Mouse (Mus musculus) lung, adult 18-20 months (tissue): ENCODE measurements around the gene Eif2b3.

Experiments
- DNase-seq, 2 experiments: peaks; one replicate each; pipeline ENCODE4 v3.0.0; 2022; ENCODE audit warnings: mixed read lengths in 2 of 2

The Eif2b3 gene

DNA sequence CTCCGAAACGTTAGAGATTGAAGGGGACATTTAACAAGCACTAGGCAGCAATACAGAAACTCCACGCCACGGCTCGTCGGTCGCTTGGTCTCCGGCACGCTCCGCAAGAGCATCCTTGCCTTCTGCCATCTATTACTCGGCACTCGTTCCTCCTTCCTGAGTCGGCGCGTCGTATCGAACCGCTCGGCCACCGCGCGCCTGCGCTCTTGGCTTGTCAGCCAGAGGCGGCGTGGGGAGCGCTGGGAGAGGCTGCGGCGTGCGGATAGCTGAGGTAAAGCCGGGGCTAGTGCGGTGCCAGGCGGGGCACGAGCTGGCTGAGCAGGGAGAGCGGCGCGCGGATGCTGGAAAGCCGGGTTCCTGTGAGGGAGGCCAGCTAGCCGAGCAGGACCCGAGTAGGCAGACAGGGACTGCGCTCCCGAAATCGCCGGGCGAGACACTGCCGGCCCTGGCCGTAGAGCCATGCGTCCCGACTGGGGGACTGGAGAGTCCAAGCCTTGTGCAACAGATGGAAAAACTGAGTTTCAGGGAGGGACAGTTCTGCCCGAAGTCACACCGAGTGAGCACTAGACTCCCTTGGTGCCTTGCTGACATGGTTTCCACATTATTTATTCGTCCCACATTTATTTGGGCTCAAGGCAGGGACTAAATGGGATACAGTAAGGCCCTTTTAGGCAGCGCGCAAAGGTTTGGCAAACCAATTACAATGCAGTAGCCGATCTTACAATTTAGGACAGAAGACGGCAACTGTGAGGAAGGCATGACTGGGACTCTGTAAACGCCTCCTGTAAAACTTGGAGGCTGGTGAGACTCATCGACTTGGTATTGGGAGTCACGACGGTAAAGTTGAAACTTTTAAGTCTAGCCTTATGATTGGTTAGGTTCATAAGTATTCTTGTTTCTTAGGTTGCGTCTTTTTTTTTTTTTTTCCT lies at the start of gene Eif2b3:
TSS of gene Eif2b3 (plus strand) at position 197 of the 929 bp plus-strand sequence.
- DNase-seq: peak; percentile 89 to 90

DNA sequence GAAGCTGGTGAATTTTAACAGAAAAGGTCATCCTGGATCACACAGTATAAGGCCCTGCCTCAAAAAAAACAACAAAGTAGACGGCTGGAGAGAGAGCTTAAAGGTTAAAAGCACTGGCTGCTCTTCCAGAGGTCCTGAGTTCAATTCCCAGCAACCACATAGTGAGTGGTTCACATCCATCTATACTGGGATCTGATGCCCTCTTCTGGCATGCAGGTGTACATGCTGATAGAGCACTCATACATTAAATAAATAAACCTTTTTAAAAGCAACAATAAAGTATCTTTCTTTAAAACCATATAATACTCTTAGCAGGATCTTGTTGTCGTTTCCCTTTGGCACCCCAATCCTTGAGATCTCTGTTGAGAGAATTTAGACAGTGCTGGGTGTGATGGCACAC lies 42.7 kb upstream of the Eif2b3 start:
- no peak for DNase-seq

DNA sequence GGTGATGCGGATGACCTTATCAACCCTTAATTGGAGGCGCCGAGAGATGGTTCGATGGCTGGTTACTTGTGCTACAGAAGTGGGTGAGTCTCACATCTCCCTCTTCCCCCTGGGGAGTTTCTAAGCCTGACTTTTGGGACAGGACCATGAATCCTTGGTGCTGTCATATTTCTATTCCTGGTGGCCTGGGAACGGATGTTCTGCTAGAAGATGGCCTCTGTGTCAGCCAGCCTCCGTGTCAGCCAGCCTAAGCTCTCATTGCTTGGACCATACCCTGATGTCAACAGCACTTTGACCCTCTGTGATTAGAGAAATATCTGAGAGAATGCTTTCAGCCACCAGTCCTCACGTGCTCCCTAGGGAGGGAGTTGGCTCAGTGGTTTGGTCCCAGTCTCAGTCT lies 33.5 kb upstream of the Eif2b3 start:
- DNase-seq: no peak

DNA sequence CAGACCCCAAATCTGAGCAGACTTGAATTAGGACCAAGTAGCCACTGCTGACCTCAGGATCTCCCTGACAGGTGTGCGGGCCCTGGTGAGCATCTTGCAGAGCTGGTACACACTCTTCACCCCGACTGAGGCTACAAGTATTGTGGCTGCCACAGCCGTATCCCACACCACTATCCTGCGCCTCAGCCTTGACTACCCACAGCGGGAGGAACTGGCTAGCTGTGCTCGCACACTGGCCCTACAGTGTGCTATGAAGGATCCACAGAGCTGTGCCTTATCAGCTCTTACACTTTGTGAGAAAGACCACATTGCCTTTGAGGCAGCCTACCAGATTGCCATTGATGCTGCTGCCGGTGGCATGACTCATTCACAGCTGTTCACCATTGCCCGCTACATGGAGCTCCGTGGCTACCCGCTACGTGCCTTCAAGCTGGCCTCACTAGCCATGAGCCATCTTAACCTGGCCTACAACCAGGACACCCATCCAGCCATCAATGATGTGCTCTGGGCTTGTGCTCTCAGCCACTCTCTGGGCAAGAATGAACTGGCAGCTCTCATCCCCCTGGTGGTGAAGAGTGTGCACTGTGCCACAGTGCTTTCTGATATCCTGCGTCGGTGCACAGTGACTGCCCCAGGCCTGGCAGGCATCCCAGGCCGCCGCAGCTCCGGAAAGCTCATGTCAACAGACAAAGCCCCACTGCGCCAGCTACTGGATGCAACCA lies 32.6 kb upstream of the Eif2b3 start:
- peak; percentile 76 to 82 for DNase-seq

- no peak for DNase-seq
Observed at GRCm38 (mm10) chr4:116987122-116987456, 32.1 kb upstream of the Eif2b3 start.

- no peak for DNase-seq
Observed at GRCm38 (mm10) chr4:116989731-116990130, 29.5 kb upstream of the Eif2b3 start.

GRCm38 (mm10) chr4:116991366-116991765 lies 27.8 kb upstream of the Eif2b3 start:
- peak; percentile 69 to 79 for DNase-seq

DNA sequence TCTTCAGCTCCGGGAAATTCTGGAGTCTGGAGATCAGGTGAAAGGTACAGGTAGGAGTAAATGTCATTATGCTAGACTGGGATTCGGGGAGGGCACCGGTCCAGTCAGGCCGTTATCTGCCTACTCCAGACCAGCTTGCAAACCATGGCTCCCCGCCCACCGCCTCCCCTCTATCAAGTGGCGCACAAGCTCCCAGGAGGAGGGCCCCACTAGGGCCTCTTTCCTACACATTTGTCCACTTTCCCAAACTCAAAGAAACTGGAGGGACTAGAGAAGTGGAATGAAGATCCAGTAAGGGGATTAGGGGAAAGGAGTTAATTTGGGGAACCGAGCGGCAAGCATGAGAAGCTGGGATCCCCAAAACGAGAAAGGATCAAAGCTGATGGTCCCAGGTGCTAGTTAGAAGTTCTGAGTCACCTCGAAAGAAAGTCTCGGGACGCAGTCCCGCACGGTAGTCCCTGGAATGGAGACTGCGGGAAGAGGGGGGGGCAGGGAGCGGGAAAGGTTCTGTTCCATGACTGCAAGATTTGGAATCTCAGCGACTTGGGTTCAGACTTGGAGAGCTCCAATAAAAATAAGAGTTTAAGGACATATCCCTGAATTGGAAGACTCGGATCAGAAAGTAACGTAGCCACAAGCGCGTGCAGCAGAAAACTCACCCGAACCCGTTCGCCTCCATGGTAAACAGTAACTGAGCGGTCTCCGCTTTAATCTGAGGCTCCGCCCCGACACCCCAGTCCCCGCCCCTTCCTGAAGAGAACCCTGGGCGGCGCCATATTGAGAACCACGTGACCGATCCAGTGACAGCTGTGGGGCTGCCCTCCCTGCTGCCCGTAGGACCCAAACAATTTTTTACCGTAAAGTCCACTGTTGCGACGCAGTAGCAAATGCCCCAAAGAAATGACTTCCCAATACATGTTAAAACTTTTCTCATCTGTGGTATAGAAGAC lies 25.3 kb upstream of the Eif2b3 start, which contains the start of gene Urod:
TSS of gene Urod (minus strand) at position 742 of the 950 bp plus-strand sequence.
- DNase-seq: peak; percentile 96 to 97

GRCm38 (mm10) chr4:116995131-116995797 lies 23.9 kb upstream of the Eif2b3 start, which contains the start of gene Hectd3:
TSS of gene Hectd3 (plus strand) at chr4:116995317.
- peak; percentile 56 to 65 for DNase-seq

DNA sequence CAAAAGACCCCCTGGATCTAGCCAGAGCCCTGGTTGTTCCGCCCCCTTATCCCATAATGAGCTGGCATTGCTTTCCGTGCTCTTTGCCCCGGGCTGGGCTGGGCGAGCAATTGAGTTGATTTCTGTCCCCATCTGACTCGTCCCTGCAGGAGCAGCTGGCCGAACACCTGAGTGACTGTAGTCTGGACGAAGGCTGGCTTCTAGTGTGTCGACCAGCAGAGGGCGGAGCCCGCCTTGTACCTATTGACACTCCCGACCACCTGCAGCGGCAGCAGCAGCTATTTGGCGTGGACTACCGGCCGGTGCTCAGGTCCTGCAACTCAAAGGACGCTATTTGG lies 23.4 kb upstream of the Eif2b3 start:
- peak; percentile 55 to 64 for DNase-seq

DNA sequence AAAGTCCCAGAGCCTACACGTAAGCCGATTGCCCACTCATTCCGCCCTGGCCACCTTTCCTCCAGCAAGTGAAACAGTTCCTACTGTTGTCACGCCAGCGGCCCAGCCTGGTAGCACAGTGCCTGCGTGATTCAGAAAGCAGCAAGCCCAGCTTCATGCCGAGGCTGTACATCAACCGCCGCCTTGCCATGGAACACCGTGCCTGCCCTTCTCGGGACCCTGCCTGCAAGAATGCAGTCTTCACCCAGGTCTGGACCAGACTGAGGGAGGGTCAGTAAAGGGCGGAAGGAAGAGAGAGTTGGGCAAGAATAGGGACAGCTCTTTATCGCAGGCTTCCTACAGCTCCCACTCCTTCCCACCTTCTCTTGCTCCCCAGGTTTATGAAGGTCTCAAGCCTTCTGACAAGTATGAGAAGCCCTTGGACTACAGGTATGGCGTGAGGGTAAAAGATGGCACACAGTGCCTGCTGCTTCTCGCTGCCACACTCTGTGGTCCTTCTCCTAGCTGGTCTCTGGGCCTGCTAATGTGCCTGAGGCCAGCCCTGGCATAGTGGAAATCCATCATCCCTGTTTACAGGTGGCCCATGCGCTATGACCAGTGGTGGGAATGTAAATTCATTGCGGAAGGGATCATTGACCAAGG lies 19.6 kb upstream of the Eif2b3 start:
- no peak for DNase-seq

DNA sequence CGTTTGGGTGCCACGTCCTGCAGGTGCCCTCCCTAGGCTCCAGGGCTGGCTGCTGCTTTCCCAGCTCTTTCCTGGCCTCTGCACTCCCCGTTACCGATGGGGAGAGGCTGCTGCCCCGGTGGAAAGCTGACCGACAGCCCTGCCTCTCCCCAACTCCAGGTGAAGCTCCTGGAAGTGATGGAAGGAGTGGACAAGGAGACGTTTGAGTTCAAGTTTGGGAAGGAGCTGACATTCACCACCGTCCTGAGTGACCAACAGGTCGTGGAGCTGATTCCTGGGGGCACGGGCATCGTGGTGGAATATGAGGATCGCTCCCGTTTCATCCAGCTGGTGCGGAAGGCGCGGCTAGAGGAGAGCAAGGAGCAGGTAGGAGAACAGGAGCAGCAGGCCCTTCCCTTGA lies 17.2 kb upstream of the Eif2b3 start:
- DNase-seq: no peak

DNA sequence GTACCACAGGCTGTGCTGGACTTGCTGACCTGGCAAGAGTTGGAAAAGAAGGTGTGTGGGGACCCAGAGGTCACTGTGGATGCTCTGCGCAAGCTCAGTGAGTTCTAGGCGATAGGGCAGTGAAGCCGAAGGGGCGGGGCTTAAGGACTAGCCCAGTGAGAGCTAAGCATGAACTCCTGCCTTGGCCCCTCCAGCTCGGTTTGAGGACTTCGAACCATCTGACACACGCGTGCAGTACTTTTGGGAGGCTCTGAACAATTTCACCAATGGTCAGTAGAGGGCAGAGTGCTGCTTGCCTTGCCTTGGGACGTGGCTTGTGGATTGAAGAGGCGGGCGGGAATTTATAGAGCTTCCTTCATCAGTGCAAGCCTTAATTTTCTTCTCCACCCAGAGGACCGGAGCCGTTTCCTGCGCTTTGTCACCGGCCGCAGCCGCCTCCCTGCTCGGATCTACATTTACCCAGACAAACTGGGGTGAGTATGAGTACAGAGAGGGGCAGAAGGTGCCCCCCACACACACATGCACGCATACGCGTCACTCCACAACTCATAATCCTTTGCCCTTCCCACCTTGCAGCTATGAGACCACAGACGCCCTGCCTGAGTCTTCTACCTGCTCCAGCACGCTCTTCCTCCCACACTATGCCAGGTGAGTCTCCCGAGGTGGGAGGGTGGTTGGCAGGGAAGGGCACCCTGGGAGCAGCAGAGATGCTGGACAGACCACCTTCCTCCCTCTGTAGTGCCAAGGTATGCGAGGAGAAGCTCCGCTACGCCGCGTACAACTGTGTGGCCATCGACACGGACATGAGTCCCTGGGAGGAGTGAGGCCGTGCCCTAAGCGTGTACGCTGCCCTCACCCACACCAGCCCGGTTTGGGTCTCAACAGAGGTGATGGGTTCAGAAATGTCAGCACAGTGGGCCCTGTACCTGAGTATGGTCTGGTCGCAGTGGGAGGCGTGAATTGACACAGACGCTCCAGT lies 16.4 kb upstream of the Eif2b3 start:
- peak; percentile 48 to 67 for DNase-seq

DNA sequence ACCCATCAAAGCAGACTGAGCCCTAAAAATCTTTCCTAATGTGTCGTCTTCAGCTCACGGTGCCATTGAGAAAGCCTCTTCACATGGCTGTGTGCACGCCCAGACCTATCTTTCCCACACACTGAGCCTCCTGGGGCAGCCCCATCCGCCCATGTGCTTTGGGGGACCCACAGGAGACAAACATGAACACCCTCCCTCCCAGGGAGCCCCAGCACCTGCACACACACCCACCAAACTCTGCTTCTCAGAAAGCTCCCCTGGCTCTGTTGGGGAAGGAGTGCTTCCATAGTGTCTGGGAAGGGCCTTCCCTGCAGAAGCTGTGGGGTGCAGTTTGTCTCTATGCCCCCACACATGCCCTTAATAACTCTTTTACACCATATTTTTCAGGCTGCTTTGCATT lies 14.6 kb upstream of the Eif2b3 start:
- no peak for DNase-seq

GRCm38 (mm10) chr4:117005611-117006400 lies 13.4 kb upstream of the Eif2b3 start:
- DNase-seq: no peak

DNA sequence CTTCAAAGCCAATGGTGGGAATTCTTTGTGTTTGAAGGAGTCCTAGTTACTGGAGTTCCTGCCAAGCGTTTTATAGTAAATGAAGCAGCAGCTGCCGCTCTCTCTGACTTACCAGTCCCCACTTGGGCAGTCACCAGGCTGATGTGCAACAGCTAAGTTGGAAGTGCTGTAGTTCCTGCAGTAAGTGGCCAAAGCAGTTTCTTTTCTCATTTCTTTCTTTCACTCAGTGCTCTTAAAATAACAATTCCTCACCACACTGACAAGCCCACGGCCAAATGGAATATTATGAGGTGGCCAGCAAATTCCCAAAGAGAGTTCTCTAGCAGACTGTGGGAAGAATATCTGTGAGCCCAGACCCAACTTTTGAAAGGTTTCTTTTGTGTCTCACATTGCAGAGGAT lies 12.1 kb upstream of the Eif2b3 start:
- DNase-seq: no peak

GRCm38 (mm10) chr4:117010231-117010630 lies 9.0 kb upstream of the Eif2b3 start:
- no peak for DNase-seq

GRCm38 (mm10) chr4:117013596-117013995 lies 5.6 kb upstream of the Eif2b3 start:
- no peak for DNase-seq

DNA sequence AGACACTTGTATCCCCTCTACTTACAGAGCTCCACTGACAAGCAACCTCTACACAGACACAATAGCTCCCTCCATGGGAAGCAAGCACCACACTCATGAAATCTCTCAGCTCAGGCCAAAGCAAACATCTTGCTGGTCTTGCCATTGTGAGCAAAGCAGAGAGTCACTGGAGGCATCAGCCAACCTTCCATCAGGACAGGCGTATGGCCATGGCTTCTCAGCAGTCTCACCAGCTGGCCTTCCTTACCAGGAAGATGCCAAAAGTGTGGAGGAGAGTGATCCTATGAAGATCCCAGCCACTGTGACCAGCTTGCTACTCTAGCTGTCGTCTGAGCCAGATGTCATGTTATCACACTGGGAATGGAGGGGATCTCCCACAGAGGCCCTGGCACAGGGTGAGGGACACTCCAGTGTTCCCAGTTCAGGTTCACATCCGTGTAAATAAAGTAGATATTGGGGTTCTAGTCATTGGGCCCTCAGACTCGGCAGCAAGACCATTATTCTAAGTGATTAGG lies 4.2 kb upstream of the Eif2b3 start:
- no peak for DNase-seq
